Mouse (Mus musculus) stomach, embryonic 15.5 days (tissue): ENCODE results near the gene Prkcg. TPM values are rescaled to one million over a fixed set of nuclear protein-coding genes. Genes with fewer than 3 reads are reported as not detected.

ENCODE experiments used
- ATAC-seq: fragments of 200-750 bp; cut with Nextera tagmentation; 2 replicates; pipeline ENCODE4 v1.8.0; 2017; ENCODE audit warnings: low read depth, moderate number of reproducible peaks, moderate TSS enrichment; ENCODE audit not compliant: insufficient read depth, low FRiP score
- H3K27ac ChIP-seq: fragments of 300-500 bp; sonication (generic); 2 replicates; pipeline ENCODE4 v1.5.1; 2015; ENCODE audit warnings: mild to moderate bottlenecking, inconsistent platforms
- H3K27me3 ChIP-seq: fragments of 300-500 bp; sonication (generic); replicated peaks from 2 replicates; pipeline ENCODE4 v1.6.1; 2015; ENCODE audit warnings: inconsistent platforms
- H3K36me3 ChIP-seq: fragments of 300-500 bp; sonication (generic); 2 replicates; pipeline ENCODE4 v1.6.1; 2015; ENCODE audit warnings: inconsistent platforms
- H3K4me1 ChIP-seq: fragments of 300-500 bp; sonication (generic); 2 replicates; pipeline ENCODE4 v1.6.1; 2015; ENCODE audit warnings: inconsistent platforms
- H3K4me2 ChIP-seq: fragments of 300-500 bp; sonication (generic); 2 replicates; pipeline ENCODE4 v1.6.1; 2015; ENCODE audit warnings: mild to moderate bottlenecking, inconsistent platforms
- H3K4me3 ChIP-seq: fragments of 300-500 bp; sonication (generic); replicated peaks from 2 replicates; pipeline ENCODE4 v1.5.1; 2015; ENCODE audit warnings: inconsistent platforms
- H3K9ac ChIP-seq: fragments of 300-500 bp; sonication (generic); 2 replicates; pipeline ENCODE4 v1.6.1; 2015; ENCODE audit warnings: inconsistent platforms
- H3K9me3 ChIP-seq: fragments of 300-500 bp; sonication (generic); 2 replicates; pipeline ENCODE4 v1.6.1; 2016; ENCODE audit warnings: inconsistent platforms
- WGBS: fragments of 180-500 bp; shearing (Covaris S2); methylation state at CpG from one replicate; pipeline ENCODE4 v1.1.7; 2015; 5-methylcytosine and 5-hydroxymethylcytosine counted together
- polyA plus RNA-seq: library from polyadenylated mRNA; unstranded; fragments of >200 nt; fragmentation: Nextera tagmentation; extraction: Ambion mirVana; gene quantifications from 2 replicates; pipeline ENCODE4 v1.2.1, GENCODE M21; 2015

Gene Prkcg
- polyA plus RNA-seq, 1 experiment from 2014 or later: 0.40 TPM

DNA sequence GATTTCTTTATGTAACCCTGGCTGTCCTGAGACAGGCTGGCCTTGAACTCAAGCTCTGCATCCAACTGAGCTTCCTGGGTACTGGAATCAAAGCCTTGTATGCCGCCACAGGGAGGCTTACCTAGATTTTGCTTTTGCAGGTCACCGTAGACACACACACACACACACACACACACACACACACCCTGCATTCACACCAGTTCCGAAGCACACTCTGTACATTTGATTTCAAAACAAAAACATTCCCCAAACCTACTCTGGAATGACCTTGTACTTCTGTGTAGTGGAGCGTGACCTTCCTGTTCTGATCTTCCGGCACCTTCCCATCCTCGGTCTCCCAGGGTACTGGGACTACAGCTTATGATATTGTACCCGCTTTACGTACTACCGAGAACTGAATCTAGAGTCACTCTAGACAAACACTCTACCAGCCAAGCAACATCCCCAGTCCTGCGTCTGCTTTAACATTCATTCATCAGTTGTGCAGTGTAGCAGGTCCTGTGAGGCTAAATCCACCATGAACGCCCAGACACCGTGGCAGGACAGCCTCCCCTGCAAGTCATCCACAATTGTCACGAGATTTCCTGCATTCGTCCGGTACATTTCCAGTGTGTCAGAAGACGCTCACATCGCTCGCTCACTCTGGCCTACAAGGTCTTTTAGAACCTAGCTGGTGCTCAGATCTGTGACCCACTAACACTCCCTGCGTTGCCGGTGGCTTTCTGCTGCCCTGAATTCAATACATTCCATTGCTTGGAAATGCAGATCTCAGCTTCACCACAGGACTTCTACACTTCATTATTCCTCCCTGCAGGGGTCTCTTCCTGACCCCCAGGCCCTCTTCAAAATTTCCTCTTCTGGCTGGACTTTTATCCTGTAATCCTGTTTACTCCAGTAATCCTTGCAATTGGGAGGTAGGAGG is 58.6 kb downstream of the Prkcg start:
- Histone ChIP-seq H3K9me3 (no peaks in the 10 kb centered on the region), H3K27ac (no peak overlapping the region), H3K4me2 (no peak overlapping the region), H3K36me3 (0 out of 2 replicates have a peak, but pooled peaks cover 4% of the 10 kb centered on the region), H3K9ac (no peak overlapping the region), H3K27me3 (no peaks in the 10 kb centered on the region), H3K4me1 (no peaks in the 10 kb centered on the region), H3K4me3 (no peak overlapping the region)
- ATAC-seq: no peak
- 63% methylated on average over 20 of the region's 20 CpGs for WGBS

DNA sequence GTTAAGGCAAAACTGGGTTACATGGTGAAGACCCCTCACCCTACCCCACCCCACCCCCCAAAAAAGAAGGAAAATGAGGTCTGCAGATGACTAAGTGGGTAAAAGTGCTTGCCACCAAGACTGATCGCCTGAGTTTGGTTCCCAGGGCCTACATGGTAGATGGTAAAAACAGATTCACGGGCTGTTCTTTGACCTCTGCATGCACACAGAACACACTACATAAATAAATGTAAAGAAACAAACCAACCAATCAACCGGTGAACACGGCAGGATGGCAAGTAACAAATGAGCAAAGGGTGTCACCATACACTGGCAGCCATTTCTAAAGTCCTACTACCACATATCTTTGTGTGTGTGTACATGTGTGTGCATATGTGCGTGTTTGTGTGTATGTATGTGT is 59.3 kb downstream of the Prkcg start:
- no peaks in the 10 kb centered on the region for H3K4me1 ChIP-seq
- no peak overlapping the region for H3K4me3 ChIP-seq
- ATAC-seq: no peak
- no peak overlapping the region for H3K4me2 ChIP-seq
- 75% methylated on average over 5 of the region's 5 CpGs for WGBS
- 0 out of 2 replicates have a peak, but pooled peaks cover 4% of the 10 kb centered on the region for H3K36me3 ChIP-seq
- H3K9me3 ChIP-seq: no peaks in the 10 kb centered on the region
- no peak overlapping the region for H3K9ac ChIP-seq
- no peak overlapping the region for H3K27ac ChIP-seq
- no peaks in the 10 kb centered on the region for H3K27me3 ChIP-seq

DNA sequence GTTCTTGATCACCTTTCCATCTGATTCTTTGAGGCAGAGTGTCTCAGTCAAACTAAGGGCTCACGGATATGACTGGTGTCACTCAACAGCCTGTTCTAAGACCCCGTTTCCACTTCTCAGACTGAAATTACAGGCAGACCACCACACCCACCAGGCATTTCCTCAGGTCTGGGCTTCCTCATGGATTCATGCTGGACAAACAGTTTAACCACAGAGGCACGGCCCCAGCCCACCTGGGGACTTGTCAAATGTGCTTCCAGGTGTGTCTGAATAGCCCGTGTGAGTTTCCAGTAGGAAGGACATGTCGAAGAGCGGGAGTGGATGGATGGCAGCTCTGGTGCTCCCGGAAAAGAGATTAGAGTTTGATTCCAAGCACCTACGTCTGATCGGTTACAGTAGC is 60.8 kb downstream of the Prkcg start:
- 0 out of 2 replicates have a peak, but pooled peaks cover 4% of the 10 kb centered on the region for H3K36me3 ChIP-seq
- H3K27me3 ChIP-seq: no peaks in the 10 kb centered on the region
- ATAC-seq: no peak
- no peak overlapping the region for H3K27ac ChIP-seq
- H3K9ac ChIP-seq: no peak overlapping the region
- H3K9me3 ChIP-seq: no peaks in the 10 kb centered on the region
- 86% methylated on average over 9 of the region's 9 CpGs for WGBS
- H3K4me1 ChIP-seq: no peaks in the 10 kb centered on the region
- no peak overlapping the region for H3K4me2 ChIP-seq
- no peak overlapping the region for H3K4me3 ChIP-seq

DNA sequence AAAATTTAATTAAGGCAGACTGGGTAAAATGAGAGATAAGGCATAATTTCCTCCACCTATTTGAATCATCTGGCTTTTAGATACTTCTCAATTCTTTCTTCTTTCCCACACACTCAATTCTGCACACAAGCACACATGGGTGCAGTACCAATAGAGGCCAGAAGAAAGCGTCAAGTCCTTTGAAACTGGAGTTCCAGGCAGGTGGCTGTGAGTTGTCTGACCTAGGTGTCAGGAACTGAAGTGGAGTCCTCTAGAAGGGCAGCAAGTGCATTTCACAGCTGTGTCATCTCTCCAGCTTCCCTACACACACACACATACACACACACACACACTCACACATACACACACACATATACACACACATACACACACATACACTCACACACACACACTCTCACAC is 62.6 kb downstream of the Prkcg start:
- Histone ChIP-seq H3K4me3 (no peak overlapping the region), H3K9ac (no peak overlapping the region), H3K27me3 (no peaks in the 10 kb centered on the region), H3K4me1 (no peaks in the 10 kb centered on the region), H3K36me3 (0 out of 2 replicates have a peak, but pooled peaks cover 4% of the 10 kb centered on the region), H3K4me2 (no peak overlapping the region), H3K9me3 (no peaks in the 10 kb centered on the region), H3K27ac (no peak overlapping the region)
- no peak for ATAC-seq
- WGBS: 84% methylated on average over 1 of the region's 1 CpGs

DNA sequence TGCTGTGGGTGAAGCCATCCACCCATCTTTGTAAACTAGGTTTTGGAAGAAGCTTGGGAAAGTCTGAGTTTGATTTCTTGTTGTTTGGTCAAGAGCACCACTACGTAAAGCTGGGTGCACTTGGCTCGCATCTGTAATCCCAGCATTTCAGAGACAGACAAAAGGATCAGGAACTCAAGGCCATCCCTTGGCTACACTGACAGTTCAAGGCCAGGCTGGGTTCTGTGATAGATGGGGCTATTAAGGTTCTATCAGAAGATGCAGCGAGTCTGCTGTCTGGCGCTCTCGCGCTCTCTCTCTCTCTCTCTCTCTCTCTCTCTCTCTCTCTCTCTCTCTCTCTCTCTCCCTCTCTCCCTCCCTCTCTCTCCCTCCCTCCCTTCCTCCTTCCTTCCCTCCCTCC is 65.9 kb downstream of the Prkcg start:
- Histone ChIP-seq H3K9ac (no peak overlapping the region), H3K4me1 (no peaks in the 10 kb centered on the region), H3K4me2 (no peak overlapping the region), H3K27ac (no peak overlapping the region), H3K27me3 (no peaks in the 10 kb centered on the region), H3K36me3 (no peaks in the 10 kb centered on the region), H3K9me3 (no peaks in the 10 kb centered on the region), H3K4me3 (no peak overlapping the region)
- no peak for ATAC-seq
- 79% methylated on average over 6 of the region's 6 CpGs for WGBS

DNA sequence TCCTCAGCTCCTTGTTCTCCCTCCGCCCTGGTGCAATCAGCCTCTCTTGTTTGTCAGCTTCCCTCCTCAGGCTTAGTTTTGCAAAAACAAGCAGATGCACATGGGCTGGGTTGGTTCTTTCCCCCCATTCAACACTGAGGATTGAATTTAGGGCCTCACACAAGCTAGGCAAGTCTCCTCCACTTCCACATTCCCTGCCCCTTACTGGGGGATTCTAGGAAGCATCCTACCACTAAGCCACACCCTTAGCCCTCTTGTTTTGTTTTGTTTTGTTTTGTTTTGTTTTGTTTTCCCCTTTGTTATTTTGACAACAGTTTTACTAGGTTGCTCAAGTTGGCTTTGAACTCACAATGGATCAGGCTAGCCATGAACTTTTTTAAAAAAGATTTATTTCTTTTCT is 71.7 kb downstream of the Prkcg start:
- Histone ChIP-seq H3K9ac (no peak overlapping the region), H3K36me3 (no peaks in the 10 kb centered on the region), H3K9me3 (no peaks in the 10 kb centered on the region), H3K4me2 (no peak overlapping the region), H3K4me1 (no peaks in the 10 kb centered on the region), H3K27ac (no peak overlapping the region), H3K4me3 (no peak overlapping the region), H3K27me3 (no peaks in the 10 kb centered on the region)
- WGBS: 94% methylated on average over 1 of the region's 1 CpGs
- ATAC-seq: no peak

DNA sequence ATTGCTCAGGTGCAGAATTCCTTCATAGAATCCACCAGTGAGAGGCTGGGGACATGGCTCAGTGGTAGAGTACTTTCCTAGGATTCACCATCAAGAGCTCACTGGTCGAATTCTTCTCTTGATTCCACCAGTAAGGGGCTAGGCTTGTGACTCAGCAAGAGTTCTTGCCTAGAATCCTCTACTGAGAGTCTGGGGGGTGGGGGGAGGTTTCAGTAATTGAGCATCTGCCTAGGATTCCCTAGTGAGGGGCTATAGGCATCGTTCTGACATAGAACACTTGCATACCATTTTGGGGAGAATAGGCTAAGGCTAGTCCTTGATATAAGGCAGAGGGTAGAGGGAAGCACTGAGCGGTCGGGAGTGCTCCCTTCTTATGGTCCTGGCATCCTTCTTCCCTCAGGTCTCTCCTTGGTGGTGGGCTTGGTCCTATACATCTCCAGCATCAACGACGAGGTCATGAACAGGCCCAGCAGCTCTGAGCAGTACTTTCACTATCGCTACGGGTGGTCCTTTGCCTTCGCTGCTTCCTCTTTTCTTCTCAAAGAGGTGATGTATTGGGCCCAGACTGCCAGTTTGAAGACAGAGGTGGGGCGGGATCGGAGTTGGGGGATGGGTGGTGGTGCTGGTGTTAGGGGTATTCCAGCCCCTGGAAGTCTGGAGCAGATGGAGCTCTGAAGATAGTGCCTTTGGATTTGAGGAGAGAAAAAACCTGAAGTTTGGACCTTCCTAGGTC is 76.7 kb downstream of the Prkcg start:
- Histone ChIP-seq H3K4me1 (peaks cover 12% of the 10 kb centered on the region), H3K9ac (no peak overlapping the region), H3K9me3 (no peaks in the 10 kb centered on the region), H3K27me3 (peaks cover 15% of the 10 kb centered on the region), H3K27ac (no peak overlapping the region), H3K36me3 (no peaks in the 10 kb centered on the region), H3K4me2 (no peak overlapping the region), H3K4me3 (no peak overlapping the region)
- no peak for ATAC-seq
- 48% methylated on average over 11 of the region's 11 CpGs for WGBS

DNA sequence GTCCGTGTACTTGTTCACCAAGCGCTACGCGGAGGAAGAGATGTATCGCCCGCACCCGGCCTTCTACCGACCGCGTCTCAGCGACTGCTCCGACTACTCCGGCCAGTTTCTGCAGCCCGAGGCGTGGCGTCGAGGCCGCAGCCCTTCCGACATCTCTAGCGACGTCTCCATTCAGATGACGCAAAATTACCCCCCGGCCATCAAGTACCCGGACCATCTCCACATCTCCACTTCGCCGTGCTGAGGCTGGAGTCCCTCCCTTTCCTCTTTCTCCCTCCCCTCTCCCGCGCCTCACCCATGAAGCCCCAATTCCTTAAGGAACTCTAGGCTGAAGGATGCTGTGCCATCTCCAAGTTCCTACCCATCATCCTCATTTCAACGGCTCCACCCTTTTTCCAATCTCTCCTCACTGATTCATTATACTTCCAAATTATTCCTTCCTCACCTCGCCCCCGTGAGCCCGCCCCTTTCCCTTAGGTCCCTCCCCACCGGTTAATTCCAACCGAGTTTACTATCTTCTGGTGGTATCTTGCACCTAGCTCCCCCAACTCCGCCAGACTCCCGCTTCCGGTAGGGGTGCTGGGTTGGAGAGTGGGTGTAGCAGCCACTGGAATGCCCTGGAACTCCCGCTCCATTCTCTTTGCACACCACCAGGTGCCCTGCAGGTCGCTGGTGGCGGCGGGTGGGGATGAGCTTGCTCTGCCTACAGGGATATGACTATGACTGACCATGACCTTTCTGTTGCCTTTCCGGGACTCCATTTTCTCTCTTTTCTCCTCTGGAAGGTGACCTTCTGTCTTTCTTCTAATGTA is 77.9 kb downstream of the Prkcg start:
- Histone ChIP-seq H3K27ac (no peak overlapping the region), H3K27me3 (peaks cover 15% of the 10 kb centered on the region)
- peak; percentile 39; the same call in 1 of the 2 replicates for ATAC-seq

DNA sequence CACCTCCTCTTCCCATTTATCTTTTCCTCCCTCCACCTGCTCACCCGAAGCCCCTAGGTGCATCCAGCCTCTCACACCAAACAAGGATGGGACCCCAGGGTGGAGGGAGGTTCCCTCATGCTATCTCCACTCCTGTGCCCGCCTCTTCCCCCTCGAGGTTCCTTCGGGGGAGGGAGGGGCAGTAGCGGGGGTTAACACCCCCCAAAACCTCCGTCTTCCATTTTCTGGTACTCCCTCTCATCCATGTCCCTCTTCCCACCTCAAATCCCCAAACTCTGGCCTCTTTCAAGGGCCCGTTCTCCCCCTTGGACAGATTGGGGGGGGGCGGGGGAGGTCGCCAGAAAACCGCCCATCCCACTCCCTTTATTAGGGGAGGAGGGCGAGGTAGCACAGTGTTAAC is 78.6 kb downstream of the Prkcg start:
- Histone ChIP-seq H3K4me1 (peaks cover 12% of the 10 kb centered on the region), H3K9me3 (no peaks in the 10 kb centered on the region), H3K4me2 (peak overlapping the region; percentile 35; the same call in 1 of the 2 replicates), H3K27me3 (peaks cover 15% of the 10 kb centered on the region), H3K36me3 (no peaks in the 10 kb centered on the region), H3K27ac (no peak overlapping the region), H3K9ac (no peak overlapping the region), H3K4me3 (no peak overlapping the region)
- WGBS: 18% methylated on average over 11 of the region's 11 CpGs
- peak; percentile 14; the same call in 1 of the 2 replicates for ATAC-seq

More for the DNA sequence above, 77.9 kb downstream of the Prkcg start:
- no peak overlapping the region for H3K4me3 ChIP-seq
- H3K9me3 ChIP-seq: no peaks in the 10 kb centered on the region
- peak overlapping the region; percentile 35 for H3K4me2 ChIP-seq
- H3K9ac ChIP-seq: no peak overlapping the region
- WGBS: 23% methylated on average over 42 of the region's 42 CpGs
- peaks cover 12% of the 10 kb centered on the region for H3K4me1 ChIP-seq
- no peaks in the 10 kb centered on the region for H3K36me3 ChIP-seq

DNA sequence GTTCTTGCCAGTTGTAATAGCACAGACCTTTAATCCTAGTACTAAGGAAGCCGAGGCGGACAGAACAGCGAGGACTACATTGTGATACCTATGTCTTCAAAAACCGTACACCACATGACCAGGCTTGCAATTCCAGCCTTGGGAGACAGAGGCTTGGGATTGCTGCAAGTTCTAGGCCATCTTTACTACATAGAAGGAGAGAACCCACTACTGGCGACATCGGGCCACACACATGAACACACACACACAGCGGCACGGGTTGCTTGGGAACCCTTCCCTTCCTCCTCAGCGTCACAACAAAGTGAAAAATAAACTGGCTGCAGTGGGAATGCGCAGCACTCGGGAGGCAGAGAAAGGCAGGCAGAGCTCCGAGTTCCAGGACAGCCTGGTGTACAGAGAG is 79.3 kb downstream of the Prkcg start:
- Histone ChIP-seq H3K4me2 (no peak overlapping the region), H3K4me3 (no peak overlapping the region), H3K27ac (no peak overlapping the region), H3K9me3 (no peaks in the 10 kb centered on the region), H3K9ac (no peak overlapping the region), H3K36me3 (no peaks in the 10 kb centered on the region), H3K27me3 (peaks cover 15% of the 10 kb centered on the region), H3K4me1 (peaks cover 12% of the 10 kb centered on the region)
- WGBS: 28% methylated on average over 12 of the region's 12 CpGs
- no peak for ATAC-seq

DNA sequence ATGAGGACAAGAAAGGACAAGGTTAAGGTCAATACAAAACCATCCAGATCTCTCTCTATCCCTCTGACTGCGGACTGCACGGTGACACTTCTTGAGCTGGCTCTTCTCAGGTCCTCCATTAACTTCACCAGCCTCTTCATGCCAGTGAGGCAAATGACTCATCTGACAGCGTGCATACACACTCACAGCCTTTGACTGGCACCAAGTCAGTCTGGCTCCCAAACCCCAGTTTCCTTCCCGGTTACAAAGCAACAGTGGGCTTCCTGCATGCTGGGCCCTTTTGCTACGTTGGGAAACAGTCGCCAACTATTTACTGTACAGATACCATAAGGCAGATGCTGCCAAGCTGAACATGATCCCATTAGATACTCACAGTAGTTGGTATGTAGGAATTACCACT is 80.2 kb downstream of the Prkcg start:
- WGBS: 63% methylated on average over 6 of the region's 6 CpGs
- no peak overlapping the region for H3K4me2 ChIP-seq
- peaks cover 12% of the 10 kb centered on the region for H3K4me1 ChIP-seq
- H3K4me3 ChIP-seq: no peak overlapping the region
- H3K9me3 ChIP-seq: no peaks in the 10 kb centered on the region
- no peak overlapping the region for H3K27ac ChIP-seq
- H3K9ac ChIP-seq: no peak overlapping the region
- H3K36me3 ChIP-seq: no peaks in the 10 kb centered on the region
- no peak for ATAC-seq
- peaks cover 15% of the 10 kb centered on the region for H3K27me3 ChIP-seq
